Mouse (Mus musculus): ENCODE measurements around the gene Olfr761.
"Not testable (repeated sequence)": the region's sequence is repeated elsewhere in the genome, so short reads cannot be mapped to it uniquely, and the experiment has no call there.

The Olfr761 gene

DNA sequence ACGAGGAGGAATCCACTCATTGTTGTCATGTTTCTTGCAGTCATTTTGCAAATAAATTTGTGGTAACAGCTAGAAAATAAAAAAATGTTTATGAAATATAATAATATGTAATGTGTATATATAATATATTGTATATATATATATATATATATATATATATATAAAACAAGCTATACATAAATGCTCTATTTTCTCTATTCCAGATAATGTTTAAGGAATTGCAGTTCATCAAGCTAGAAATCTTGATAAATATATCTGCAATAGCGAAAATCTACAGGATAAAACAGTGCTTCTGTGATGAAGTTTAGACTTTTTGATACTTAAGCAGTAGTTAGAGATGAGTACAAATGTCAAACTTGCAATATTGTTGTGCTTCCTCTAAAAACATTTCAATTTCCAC is at the start of gene Olfr761:
TSS of gene Olfr761 (minus strand) at position 101 of the 400 bp plus-strand sequence.
- no peak for DNase-seq (ENCODE audit: low spot score)

DNA sequence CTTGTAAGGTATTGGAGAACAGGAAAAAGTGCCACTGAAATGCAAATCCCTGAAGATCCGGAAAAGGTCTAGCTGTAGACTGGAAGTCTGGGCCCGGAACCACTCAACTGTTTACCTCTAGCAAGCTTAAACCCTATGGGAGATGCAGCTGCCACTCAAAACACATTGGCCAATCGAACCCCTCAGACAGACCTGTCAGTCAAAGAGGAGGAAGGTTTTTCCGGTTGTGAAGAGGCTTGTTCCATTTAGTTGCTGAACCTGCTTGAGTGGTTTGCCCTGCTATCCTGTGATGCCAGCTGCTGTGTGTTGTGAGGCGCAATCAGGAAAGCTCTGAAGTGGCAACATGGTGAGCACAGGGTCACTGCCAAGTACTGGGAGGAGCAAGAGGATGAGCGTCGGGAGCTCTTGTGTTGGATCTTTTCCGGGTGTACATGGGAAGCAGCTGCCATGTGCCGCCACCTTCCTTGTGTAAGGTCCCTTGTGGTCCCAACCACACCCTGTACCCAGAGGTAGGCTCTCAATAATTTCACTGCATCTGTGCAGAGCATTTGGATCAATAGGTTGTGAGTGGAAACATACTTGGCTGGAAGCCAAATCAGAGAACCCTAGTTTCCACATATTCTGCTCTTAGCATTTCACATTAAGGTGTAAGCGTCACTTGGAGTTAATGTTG is 42.9 kb upstream of the Olfr761 start:
- peak; percentile 41 for DNase-seq (ENCODE audit: low spot score)

DNA sequence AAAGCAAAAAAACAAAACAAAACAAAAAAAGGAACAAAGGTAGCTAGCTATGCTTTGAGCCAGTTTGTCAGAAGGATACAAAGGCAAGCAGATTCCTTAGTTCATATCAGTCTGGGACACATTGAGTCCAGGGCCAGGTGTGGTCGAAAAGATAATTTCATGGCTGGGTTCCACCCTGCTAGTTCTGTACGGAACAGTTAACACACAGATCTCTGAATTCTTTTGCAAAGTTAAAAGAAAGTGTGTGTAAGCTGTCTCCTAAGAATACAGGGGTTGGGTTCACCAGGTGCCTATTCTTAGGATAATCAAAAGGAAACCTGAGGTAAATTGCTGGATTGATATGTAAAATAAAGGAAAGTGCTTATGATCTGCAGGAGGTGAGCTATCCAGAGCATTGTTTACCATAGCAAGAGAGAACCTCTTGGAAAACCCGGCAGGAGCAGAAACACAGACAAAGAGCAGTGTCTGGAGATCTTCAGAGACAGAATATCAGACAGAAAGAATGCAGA is 37.6 kb upstream of the Olfr761 start:
- no peak for DNase-seq (ENCODE audit: low spot score)

DNA sequence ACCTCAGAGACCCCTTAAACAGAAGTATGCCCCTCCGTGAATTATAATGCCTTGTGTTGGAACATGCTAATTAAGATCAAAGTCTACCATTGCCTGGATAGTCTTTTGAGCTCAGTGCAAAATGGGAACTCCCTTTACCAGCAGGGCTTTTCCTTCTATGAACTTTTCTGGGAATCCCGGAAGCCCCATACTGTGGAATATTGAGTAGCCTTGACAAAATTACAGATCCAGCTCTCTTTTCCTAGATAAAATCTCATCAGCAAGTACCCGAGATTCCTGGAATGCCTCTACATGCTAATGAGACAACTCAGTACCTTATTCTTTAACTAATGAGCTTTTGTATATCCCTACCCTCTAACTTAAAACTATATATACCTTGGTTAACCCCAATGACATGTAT is 20.7 kb upstream of the Olfr761 start:
- no peak for DNase-seq (ENCODE audit: low spot score)

DNA sequence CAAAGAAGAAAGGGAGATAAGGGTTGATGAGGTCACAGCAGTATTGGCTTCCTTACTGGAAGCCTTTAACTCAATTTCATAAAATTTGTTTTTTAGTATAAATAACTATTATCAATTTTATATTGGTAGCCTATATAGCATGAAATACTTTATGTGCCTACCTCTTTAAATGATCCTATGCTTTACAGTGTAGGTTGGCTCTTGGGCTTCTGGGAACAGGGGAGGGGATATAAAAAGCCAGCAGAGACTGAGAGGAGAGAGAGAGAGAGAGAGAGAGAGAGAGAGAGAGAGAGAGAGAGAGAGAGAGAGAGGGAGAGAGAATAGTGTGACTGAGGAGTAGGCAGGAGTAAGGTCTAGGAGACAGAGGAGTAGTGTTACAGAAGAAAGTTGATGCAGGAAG is 32.6 kb downstream of the Olfr761 start, which contains the start of gene Olfr128:
TSS of gene Olfr128 (plus strand) at position 301 of the 400 bp plus-strand sequence.
- no peak for DNase-seq (ENCODE audit: low spot score)

DNA sequence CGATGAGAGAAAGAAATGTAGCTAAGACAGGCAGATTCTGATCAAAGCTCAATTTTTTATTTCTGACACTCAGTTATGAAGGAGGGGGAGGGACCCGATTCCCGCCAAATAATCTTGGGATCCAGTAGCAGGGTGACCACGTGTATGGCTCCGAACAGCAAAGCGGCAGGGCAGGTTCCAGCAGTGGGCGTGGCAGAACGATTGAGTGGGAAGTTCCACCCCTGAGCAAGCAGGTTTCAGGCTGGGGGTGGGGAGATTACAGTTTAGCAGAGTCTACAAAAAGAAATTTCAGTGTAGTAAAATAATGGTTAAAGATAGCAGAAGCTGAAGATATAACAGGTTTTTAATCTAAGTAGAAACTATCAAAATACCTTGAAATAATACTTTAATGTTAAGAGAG is 46.1 kb downstream of the Olfr761 start:
- not testable (repeated sequence) for DNase-seq (ENCODE audit: low spot score)
